Mouse (Mus musculus) retina, postnatal 7 days (tissue): Measurements from ENCODE around the gene Clcn7.
A peak's percentile ranks its signal among the peaks of the same experiment; 100 is the strongest.
"Not testable (repeated sequence)": the region's sequence is repeated elsewhere in the genome, so short reads cannot be mapped to it uniquely, and the experiment has no call there.

Experiments used
- DNase-seq: peaks from one replicate; pipeline ENCODE4 v3.0.0-alpha.2; 2012; ENCODE audit warnings: low read depth, low spot score

The Clcn7 gene

DNA sequence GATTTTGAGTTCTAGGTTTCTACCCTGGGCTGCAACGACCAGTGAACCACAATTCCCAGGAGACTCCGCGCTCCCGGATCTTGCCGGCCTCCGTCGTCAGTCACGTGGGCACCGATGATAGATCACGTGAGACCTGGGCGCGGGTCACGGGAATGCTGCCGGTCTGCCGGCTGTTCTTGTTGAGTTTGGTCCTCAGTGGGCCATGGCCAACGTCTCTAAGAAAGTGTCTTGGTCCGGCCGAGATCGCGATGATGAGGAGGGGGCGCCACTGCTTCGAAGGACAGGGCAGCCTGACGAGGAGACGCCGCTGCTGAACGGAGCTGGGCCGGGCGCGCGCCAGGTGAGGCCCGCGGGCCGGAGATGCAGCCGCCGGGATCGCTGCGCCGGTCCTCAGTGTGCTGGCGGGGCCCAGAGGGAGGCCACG lies at the start of gene Clcn7:
Gene Clcn7 (plus strand): TSS at position 117 of the 424 bp plus-strand sequence.
- peak; percentile 82 for DNase-seq

DNA sequence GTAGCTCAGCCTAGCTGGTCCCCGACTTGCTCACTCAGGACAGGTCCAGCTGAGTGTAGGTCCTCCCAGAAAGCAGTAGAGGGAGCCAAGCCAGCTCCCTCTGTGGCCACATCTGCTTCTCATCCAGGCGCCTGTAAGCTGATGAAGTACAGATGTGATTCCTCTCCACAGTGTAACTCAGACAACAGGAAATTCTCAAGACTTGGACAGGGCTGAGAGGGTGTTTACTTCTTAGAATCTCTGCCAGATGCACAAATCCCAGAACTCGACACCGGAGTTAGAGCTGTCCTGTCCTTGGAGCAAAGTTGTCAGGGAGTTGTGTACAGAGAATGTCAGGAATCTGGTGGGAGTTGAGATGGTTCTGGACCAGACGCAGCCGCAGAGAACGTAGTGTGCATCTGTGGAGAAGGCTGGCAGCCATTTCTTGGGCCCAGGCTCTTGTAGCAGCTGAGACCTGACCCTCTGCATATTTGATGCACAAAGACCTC lies 49.7 kb upstream of the Clcn7 start, which contains the start of gene Tmem204:
Gene Tmem204 (minus strand): TSS at position 148 of the 488 bp plus-strand sequence.
- DNase-seq, result no peak

DNA sequence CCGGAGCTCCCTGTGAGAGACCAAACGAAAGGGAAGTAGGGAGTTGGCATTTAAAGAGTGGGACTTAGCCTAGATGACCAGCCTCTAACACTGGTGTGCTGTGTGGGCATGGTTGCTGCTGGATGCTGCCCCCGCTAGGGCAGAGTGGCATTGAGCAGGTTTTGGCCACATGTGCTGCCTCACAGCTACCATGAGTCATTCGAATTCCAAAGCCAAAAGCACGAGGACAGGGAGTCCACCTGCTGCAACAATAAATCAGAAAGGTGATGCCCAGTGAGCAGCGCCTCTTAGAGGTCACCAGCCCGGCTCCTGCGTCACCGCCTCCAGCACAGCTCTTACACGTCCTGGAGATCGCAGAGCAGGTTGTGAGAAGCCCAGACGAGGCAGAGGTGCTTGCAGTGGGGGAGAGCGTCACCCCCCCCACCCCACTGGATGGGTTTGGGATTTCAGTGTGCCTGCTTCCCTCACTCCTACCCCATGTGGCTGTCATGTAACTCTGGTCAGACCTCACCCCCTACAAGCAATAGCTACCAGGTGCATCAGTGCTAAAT lies 48.3 kb upstream of the Clcn7 start:
- no peak for DNase-seq

DNA sequence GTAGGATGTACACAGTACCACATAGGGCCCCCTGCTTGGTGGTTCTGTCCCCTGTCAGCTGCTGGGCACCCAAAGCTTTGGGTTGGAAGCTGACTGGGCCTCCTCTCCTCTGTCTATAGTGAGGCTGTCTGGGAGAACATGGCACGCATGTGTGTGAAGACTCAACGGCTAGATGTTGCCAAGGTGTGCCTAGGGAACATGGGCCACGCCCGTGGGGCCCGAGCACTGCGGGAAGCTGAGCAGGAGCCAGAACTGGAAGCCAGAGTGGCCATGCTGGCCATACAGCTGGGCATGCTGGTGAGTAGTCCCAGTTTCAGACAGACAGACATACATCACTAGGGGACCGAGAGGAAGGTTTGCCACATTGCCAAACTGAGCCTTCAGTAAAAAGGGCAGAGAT lies 46.5 kb upstream of the Clcn7 start:
- DNase-seq, result no peak

DNA sequence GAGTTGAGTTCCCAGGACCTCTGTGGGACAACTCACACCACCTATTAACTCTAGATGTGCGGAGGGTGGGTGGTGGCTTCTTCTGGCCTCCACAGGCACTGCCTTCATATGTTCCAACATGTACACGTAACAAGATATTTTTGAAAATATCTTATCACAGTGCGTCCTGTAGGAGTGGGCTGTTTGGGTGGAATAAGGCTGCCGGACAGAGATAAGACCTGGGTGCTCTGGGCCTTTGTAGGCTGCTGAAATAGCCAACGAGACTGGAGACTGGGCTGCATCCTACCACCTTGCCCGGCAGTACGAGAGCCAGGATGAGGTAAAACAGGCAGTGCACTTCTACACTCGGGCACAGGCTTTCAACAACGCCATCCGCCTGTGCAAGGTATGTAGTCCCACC lies 44.0 kb upstream of the Clcn7 start:
- DNase-seq, result no peak

DNA sequence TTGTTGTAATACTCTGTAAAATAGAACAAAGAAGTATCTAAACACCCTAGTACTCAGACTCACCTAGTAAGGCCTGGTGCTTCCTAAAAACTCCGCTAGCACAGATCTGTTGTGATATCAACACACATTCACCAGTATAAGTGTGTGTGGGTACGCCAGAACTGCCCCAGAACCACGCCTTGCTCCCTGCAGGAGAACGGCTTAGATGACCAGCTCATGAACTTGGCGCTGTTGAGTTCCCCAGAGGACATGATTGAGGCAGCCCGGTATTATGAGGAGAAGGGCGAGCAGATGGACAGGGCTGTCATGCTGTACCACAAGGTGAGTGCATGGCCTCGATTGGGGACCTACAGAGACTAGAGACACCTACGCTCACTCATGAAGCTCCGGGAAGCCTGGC lies 42.7 kb upstream of the Clcn7 start:
- no peak for DNase-seq

DNA sequence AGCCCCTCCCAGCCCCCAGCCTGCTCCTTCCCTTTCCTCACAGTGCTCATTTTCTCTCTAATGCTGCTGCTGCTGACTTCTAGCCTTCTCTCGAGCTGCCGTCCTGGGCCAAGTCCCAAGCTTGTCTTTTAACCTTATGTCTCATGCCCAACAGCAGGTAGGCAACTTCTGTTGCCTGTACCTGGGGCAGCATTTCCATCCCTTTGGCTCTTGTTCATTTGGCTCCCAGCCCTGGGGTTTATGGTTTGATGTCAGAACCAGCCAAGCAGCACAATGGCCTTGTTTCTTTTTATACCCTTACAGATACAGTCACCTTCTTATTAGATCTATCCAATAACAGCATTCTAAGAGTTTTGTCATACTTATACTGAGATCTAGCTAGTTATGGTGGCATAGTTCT lies 37.0 kb upstream of the Clcn7 start:
- DNase-seq, result no peak

DNA sequence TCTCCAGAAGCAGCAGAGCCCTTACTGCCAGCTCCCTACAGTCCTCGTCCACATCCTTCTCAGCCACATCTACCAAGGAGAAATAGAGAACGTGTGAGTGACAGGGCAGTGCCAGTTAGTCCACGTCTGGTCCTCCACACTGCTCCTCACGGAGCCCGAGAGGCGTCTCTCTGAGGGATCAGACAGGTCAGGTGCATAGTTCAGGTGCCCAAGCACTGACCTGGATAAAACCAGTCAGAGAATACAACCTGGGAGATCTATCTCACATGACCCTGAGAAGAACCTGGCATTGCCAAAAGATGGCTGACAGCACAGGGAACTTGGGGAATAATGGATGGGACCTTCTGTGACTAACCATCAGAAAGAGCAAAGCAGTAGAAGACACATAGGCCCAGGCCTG lies 33.1 kb upstream of the Clcn7 start:
- DNase-seq, result no peak

DNA sequence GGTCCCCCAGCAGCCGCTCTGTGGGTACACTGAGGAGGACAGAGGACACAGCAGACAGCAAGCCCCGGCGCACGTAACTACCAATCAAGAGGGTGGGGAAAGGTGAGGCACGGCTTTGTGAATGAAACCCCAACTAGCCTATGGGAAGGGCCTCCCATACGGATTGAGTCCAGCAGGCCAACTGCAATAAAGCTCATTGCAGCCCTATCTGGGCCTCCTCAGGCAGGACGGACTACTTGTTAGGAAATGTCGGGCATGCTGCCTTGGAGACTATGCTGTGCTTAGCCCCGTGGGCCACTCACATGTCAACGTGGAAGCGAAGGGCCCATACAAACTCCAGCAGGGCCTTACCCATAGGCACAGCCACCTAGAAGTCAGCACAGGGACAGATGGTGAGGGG lies 31.9 kb upstream of the Clcn7 start:
- no peak for DNase-seq

DNA sequence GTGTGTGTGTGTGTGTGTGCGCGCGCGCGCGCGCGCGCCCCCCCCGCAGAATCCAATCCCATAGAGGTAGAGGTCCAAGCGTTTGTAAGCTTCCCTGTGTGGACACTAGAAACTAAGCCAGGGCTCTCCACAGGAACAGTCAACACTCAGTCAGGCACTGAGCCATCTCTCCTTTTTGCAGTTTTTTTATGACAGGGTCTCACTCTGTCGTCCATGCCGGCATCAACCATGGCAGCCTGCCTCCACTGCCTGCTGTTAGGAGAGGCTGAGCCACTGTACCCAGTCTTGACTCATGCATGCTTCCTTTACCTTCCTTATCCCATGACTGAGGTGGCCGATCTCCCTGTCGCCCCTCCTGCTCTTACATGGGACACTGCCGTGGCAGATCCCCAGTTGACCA lies 25.4 kb upstream of the Clcn7 start:
- DNase-seq, result no peak

DNA sequence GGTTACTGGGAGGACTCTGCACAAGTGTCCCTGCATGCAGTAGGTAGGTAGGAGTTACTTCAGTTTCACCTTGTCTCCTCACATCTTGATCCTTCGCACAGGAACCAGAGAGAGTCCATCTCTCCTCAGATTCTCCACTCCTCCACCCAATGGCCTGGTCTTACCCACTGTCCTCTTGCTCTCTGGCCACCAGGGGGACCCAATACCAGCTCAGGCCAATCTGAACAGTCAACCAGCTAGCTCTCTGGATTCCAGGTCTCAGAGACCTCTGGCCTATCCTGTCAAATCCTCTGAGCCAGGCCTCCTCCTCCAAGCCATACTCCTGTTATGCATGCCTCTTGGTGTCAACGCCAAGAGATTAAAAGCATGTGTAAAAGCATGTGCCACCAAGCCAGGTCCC lies 23.6 kb upstream of the Clcn7 start:
- DNase-seq, result peak; percentile 48

DNA sequence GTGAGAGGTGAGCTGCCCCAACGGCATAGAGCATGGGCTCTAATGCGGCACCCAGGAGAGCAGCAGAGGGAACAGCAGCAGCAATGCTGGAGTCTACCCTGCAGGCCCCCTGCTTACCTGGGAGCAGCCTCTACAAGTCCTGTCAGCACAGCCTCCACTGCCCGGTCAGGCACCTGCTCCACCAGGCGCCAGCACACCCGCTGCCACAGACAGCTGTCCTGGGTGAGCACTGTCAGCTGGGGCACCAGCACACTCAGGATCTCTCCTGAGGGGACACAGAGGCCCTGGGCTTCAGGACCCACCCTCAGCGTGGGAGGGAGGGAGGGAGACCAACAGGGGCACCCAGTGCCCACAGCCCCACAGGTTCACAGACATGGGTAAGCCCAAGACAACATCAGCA lies 22.6 kb upstream of the Clcn7 start:
- DNase-seq, result no peak

DNA sequence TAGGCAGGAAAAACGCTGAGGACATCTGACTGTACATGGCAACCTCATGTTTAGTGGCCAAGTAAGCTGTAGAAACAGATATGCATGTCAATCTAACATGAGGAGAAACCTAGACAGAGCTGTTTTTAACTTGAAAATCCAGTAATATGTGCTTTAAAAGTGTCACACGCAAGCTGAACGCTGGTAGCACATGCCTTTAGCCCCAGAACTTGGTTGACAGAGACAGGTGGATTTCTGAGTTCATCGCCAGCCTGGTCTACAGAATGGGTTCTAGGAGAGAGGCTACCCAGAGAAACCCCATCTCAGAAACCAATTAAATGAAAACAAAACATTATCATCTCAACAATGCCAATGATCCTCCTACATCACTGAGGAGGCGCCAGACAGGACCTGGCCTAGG lies 22.0 kb upstream of the Clcn7 start:
- no peak for DNase-seq

DNA sequence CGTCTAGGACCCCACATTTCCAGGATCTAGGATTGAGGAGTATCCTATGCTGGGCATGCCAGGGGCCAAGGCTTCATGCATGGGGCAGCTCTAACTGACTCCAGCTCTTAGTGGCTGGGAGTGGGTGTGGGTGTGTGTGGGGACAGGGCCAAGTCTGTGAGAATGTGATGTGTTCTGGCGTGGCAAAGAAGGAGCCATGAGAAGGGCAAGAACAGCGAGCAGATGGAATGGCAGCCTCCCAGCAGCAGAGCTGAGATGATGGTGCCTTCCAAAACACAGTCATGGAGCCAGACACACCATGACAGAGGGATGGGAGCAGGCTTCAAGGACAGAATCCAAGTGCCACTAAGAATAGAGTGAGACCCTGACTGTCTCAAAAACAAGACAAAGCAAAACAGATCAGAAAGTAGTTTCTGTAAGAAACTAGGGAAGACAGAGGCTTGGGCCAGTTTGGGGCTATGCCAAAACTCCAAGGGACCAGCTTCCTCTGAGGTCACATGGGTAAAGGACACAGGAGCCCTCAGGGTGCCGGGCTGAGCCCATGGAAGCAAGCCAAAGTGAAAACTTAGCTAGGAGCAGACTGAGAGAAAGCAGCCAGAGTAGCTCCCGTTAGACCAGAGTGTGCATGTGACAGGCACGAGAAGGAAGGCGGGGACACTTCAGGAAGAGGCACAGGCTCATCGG lies 21.3 kb upstream of the Clcn7 start:
- no peak for DNase-seq

DNA sequence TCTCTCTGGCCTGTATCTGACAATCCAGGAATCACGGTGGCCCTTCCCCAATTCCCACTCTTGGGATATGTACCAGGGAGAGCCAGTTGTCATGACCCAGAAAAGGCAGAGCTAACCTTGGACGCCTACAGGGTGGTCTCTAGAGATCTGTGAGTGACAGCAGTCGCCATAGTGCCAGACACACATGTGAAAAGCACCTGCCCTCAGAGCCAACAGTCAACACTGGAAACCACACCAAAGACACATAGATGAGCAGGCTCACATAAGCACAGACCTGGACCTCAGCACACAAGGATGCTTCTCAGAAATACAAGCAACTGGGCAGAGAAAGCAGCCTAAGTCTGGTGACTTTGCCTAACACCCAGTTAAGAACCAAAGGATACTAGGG lies 20.8 kb upstream of the Clcn7 start:
- DNase-seq, result no peak

DNA sequence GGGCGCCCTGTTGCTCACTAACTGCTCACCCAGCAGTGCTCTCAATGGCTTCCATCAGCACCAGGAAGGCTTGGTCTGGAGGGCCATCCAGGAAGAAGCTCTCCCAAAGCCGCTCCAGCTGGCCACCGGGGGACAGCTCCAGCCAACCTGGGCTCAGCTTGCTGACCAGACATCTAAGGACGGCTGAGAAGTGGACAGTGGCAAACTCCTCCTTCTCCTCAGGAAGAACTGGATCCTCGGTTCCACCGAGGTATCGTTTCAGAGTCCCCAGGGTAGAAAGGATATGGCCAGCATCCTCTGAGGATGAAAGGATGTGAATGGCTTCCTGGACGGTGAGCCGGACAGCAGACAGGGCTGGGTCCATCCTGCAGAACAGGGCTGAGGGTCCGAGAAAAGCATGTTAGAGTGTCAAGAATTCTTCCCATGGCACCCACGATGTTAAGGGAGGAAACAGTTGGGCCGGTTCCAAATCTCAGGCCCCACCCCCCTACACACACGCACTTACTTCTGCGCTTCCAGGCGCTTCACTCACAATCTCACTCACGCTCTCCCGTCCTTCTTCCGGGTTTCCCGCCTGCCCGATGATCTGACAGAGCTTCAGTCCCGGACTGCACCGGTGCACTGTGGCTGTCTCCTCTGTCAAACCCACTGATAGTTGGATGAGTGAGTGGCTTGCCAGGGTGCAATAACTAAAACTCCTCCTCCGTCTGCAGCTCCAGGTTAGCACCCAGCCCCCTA lies 18.1 kb upstream of the Clcn7 start:
- no peak for DNase-seq

DNA sequence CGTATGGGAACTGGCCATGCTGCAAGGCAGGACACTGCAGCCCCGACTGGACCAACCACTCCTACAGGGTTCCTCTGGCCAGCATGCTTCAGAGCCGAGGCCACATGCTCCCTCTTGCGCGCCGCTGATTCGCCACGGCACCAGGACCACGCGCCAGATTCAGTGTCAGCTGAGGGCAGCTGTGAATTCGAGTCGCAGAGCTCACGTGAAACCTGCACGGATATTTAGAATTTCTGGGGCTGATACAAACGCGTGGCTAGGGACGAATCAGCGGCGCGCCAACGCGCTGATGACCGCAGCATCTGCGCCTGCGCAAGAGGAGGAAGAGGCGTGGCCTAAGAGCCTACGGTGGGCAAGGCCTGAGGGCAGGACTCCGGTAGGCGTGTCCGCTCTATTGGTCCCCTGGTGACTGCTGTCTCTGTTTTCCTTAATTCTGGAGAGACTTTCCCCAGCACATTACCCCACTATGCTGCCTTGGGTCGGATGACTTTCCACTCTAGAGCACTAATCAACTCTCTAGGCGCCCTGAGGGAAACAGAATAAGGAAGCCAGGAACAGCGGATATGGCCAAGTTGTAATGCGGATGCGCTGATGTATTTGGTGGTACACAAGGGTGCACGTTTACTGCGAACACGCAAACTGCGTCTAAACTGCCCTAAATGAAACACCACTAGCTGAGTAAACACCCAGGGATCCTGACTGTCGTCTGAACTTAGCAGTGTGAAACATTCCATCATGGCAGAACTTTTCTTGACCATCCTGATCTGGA lies 17.3 kb upstream of the Clcn7 start, which contains the start of gene Telo2:
Gene Telo2 (minus strand): TSS at position 304 of the 769 bp plus-strand sequence.
- peak; percentile 87 for DNase-seq

DNA sequence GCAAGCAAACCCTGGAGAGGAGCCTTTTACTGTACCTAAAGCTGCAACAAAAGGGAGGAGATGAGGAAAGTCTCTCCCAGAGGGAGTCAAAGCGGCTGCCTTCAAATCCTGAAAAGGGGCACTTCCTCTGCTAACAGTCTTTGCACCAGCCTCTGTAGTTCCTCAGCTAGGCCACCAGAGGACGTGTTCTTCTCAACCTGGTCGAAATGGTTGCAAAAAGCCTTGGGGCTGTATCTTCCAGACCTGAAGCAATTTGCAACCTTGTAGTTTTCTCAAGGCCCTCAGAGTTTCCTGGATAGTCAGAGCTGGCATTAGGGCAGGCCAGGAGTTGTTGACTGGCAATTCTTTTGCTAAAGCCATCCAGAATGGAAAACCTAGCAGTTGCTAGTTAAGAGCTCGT lies 15.9 kb upstream of the Clcn7 start:
- no peak for DNase-seq

DNA sequence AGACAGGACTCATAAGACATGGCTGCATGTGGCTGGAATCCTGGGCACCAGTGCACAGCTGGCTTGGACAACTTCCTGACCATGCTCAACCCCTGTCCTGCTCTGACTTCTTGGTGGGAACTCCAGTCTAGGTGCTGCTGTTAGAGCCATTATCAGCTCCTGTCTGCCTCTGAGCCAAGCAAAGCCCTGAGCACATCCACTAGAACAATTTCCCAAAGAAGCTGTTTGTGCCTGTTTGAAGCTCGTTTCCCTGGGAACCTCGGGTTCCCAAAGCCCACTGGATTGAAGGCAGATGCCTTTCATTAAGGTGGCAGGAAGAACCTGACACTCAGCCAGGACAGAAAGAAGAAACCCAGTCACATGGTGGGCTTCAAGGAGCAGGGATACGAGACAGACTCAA lies 12.8 kb upstream of the Clcn7 start, which contains the start of gene Ptx4:
Gene Ptx4 (plus strand): TSS at position 355 of the 400 bp plus-strand sequence.
- no peak for DNase-seq

DNA sequence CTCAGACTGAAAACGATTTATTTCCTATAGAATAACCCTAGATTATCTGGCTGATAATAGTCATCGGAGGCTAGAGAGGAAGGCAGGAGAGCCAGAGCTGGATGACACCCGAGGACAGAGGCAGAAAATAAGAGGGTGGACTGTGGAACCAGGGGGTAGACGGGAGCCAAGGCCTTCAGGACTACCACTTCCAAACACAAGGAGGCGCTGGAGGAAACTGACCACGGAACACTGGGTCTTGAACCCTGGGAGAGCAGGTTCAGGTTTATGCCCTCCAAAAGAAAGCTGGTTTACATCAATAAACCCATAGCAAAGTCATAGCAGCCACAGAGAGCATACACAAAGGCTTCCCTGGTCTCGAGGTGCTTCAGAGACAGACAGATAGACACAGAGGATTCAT lies 9.2 kb upstream of the Clcn7 start:
- DNase-seq, result no peak

DNA sequence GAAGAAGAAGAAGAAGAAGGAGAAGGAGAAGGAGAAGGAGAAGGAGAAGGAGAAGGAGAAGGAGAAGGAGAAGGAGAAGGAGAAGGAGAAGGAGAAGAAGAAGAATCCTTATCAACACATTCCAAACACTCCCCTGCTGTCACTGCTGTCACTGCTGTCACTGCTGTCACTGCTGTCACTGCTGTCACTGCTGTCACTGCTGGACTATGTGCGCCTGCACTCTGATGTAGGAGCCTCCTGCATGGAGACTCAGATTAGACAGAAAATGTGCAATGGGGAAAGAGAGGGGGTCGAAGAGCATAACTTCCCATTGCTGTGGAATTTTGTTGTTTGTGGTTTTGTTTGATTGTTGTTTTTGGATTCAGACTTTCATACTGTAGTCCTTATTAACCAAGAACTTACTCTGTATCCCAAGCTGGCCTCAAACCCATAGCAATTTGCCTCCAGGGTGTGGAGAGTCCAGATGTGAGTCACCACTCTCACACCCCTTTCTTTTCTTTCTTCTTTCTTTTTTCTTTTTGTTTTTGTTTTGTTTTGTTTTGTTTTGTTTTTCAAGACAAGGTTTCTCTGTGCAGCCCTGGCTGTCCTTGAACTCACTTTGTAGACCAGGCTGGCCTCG lies 7.6 kb upstream of the Clcn7 start:
- DNase-seq, result not testable (repeated sequence)
